Mouse (Mus musculus): ENCODE measurements at regions not wholly inside any gene's neighbourhood (a gene's known extent, or its start where the extent isn't known, plus 50 kb on each side); places are given as distances from the start of the nearest gene placed in this dataset.

GRCm38 (mm10) chr7:113688717-113689116 is 77.1 kb upstream of the Spon1 start:
- TF ChIP-seq GATA1 (IDR thresholded peaks at IDR 0.05; ENCODE audit: borderline replicate concordance, low read length): no peak
- TF ChIP-seq FLI1 (IDR thresholded peaks at IDR 0.05; ENCODE audit: low read length): no peak

Measured in megakaryocyte, embryonic 14.5 days (primary cell).